Mouse (Mus musculus) midbrain, embryonic 14.5 days (tissue): ENCODE measurements around the gene H2afj. TPM values are rescaled to one million over a fixed set of nuclear protein-coding genes. Genes with fewer than 3 reads are reported as not detected.
"Not testable (repeated sequence)": the region's sequence is repeated elsewhere in the genome, so short reads cannot be mapped to it uniquely, and the experiment has no call there.

Experiments
- ATAC-seq: fragments of 200-750 bp; cut with Nextera tagmentation; 2 replicates; pipeline ENCODE4 v1.8.0; 2017; ENCODE audit warnings: moderate number of reproducible peaks, moderate library complexity; ENCODE audit not compliant: low FRiP score, low TSS enrichment
- DNase-seq: peaks from one replicate; pipeline ENCODE4 v3.0.0-alpha.2; 2015
- H3K27ac ChIP-seq: fragments of 300-500 bp; sonication (generic); replicated peaks from 2 replicates; pipeline ENCODE4 v1.5.1; 2014; ENCODE audit warnings: mild to moderate bottlenecking, low read depth, low read length, moderate library complexity
- H3K27me3 ChIP-seq: fragments of 300-500 bp; sonication (generic); 2 replicates; pipeline ENCODE4 v1.6.1; 2014; ENCODE audit warnings: low read length, control low read depth, mixed read lengths; ENCODE audit not compliant: control insufficient read depth, insufficient read depth
- H3K36me3 ChIP-seq: fragments of 300-500 bp; sonication (generic); 2 replicates; pipeline ENCODE4 v1.6.1; 2014; ENCODE audit warnings: low read length, control low read depth; ENCODE audit not compliant: control insufficient read depth, insufficient read depth
- H3K4me1 ChIP-seq: fragments of 300-500 bp; sonication (generic); 2 replicates; pipeline ENCODE4 v1.6.1; 2014; ENCODE audit warnings: mild to moderate bottlenecking, antibody characterized with exemption, low read length, control low read depth; ENCODE audit not compliant: control insufficient read depth, insufficient read depth
- H3K4me2 ChIP-seq: fragments of 300-500 bp; sonication (generic); 2 replicates; pipeline ENCODE4 v1.6.1; 2014; ENCODE audit warnings: mild to moderate bottlenecking, low read length, moderate library complexity
- H3K4me3 ChIP-seq: fragments of 300-500 bp; sonication (generic); replicated peaks from 2 replicates; pipeline ENCODE4 v1.5.1; 2014; ENCODE audit warnings: low read depth, low read length
- H3K9ac ChIP-seq: fragments of 300-500 bp; sonication (generic); replicated peaks from 2 replicates; pipeline ENCODE4 v1.6.1; 2014; ENCODE audit warnings: mild to moderate bottlenecking, low read length, moderate library complexity
- H3K9me3 ChIP-seq: fragments of 300-500 bp; sonication (generic); 2 replicates; pipeline ENCODE4 v1.6.1; 2016; ENCODE audit warnings: low read length, control low read depth, mixed read lengths; ENCODE audit not compliant: control insufficient read depth
- WGBS: fragments of 180-500 bp; shearing (Covaris S2); extraction: QIAGEN DNeasy Blood & Tissue Kit; methylation state at CpG from one replicate; pipeline ENCODE4 v1.1.7; 2014; 5-methylcytosine and 5-hydroxymethylcytosine counted together
- polyA plus RNA-seq: library from polyadenylated mRNA; unstranded; fragments of >200 nt; fragmentation: Nextera tagmentation; extraction: Ambion mirVana; gene quantifications from 2 replicates; pipeline ENCODE4 v1.2.1, GENCODE M21; 2014

The H2afj gene
- polyA plus RNA-seq, 1 experiment from 2014 or later: 101 TPM

- peaks cover 9% of the 10 kb centered on the region; the same call in 1 of the 2 replicates for H3K4me1 ChIP-seq
- ATAC-seq (no peak), DNase-seq (peak; percentile 44)
- H3K36me3 ChIP-seq: no peaks in the 10 kb centered on the region
- no peak overlapping the region for H3K27ac ChIP-seq
- peak overlapping the region; percentile 29 for H3K4me3 ChIP-seq
- H3K27me3 ChIP-seq: no peaks in the 10 kb centered on the region
- H3K4me2 ChIP-seq: peak overlapping the region; percentile 65
- no peaks in the 10 kb centered on the region for H3K9me3 ChIP-seq
- no peak overlapping the region for H3K9ac ChIP-seq
- WGBS: 32% methylated on average over 16 of the region's 16 CpGs
These were observed 14.9 kb upstream of the H2afj start for GRCm38 (mm10) chr6:136792884-136793758.

GRCm38 (mm10) chr6:136793831-136794525 is 14.1 kb upstream of the H2afj start:
- H3K4me2 ChIP-seq: peak overlapping the region; percentile 65
- H3K27ac ChIP-seq: no peak overlapping the region
- ATAC-seq: no peak
- peak overlapping the region; percentile 29 for H3K4me3 ChIP-seq
- no peaks in the 10 kb centered on the region for H3K36me3 ChIP-seq
- H3K9me3 ChIP-seq: no peaks in the 10 kb centered on the region
- no peak for DNase-seq
- peak overlapping the region; percentile 30 for H3K9ac ChIP-seq
- WGBS: 1% methylated on average over 24 of the region's 24 CpGs
- peaks cover 9% of the 10 kb centered on the region; the same call in 1 of the 2 replicates for H3K4me1 ChIP-seq
- H3K27me3 ChIP-seq: no peaks in the 10 kb centered on the region

GRCm38 (mm10) chr6:136795110-136795509 is 12.9 kb upstream of the H2afj start:
- H3K4me1 ChIP-seq: peaks cover 9% of the 10 kb centered on the region; the same call in 1 of the 2 replicates
- H3K4me3 ChIP-seq: no peak overlapping the region
- ATAC-seq: no peak
- H3K27ac ChIP-seq: no peak overlapping the region
- 66% methylated on average over 1 of the region's 1 CpGs for WGBS
- no peak overlapping the region for H3K4me2 ChIP-seq
- H3K9me3 ChIP-seq: no peaks in the 10 kb centered on the region
- H3K27me3 ChIP-seq: no peaks in the 10 kb centered on the region
- H3K9ac ChIP-seq: no peak overlapping the region
- no peak for DNase-seq
- H3K36me3 ChIP-seq: no peaks in the 10 kb centered on the region

GRCm38 (mm10) chr6:136795850-136796249 is 12.2 kb upstream of the H2afj start:
- Histone ChIP-seq H3K4me3 (no peak overlapping the region), H3K36me3 (no peaks in the 10 kb centered on the region), H3K9ac (no peak overlapping the region), H3K27ac (no peak overlapping the region), H3K27me3 (no peaks in the 10 kb centered on the region), H3K9me3 (no peaks in the 10 kb centered on the region), H3K4me2 (no peak overlapping the region), H3K4me1 (peaks cover 9% of the 10 kb centered on the region; the same call in 1 of the 2 replicates)
- DNase-seq: no peak
- WGBS: 57% methylated on average over 6 of the region's 6 CpGs
- ATAC-seq: no peak

- ATAC-seq, H3K36me3 ChIP-seq, H3K9ac ChIP-seq, H3K4me3 ChIP-seq, H3K27me3 ChIP-seq, H3K9me3 ChIP-seq, DNase-seq, H3K4me2 ChIP-seq, H3K27ac ChIP-seq: not testable (repeated sequence)
- WGBS: 87% methylated on average over 3 of the region's 3 CpGs
- peaks cover 13% of the 10 kb centered on the region for H3K4me1 ChIP-seq
These were observed 10.0 kb upstream of the H2afj start for GRCm38 (mm10) chr6:136797874-136798693.

- no peaks in the 10 kb centered on the region for H3K9me3 ChIP-seq
- ATAC-seq: no peak
- WGBS: 91% methylated on average over 8 of the region's 8 CpGs
- no peak overlapping the region for H3K4me3 ChIP-seq
- peaks cover 11% of the 10 kb centered on the region; the same call in 1 of the 2 replicates for H3K4me1 ChIP-seq
- H3K9ac ChIP-seq: no peak overlapping the region
- H3K4me2 ChIP-seq: no peak overlapping the region
- no peaks in the 10 kb centered on the region for H3K27me3 ChIP-seq
- no peaks in the 10 kb centered on the region for H3K36me3 ChIP-seq
- no peak for DNase-seq
- H3K27ac ChIP-seq: no peak overlapping the region
These were observed 7.3 kb upstream of the H2afj start for GRCm38 (mm10) chr6:136800710-136801109.

- ATAC-seq: no peak
- 88% methylated on average over 6 of the region's 6 CpGs for WGBS
- Histone ChIP-seq H3K9me3 (no peaks in the 10 kb centered on the region), H3K27me3 (no peaks in the 10 kb centered on the region), H3K4me2 (no peak overlapping the region), H3K36me3 (no peaks in the 10 kb centered on the region), H3K4me3 (no peak overlapping the region), H3K4me1 (peaks cover 11% of the 10 kb centered on the region; the same call in 1 of the 2 replicates), H3K9ac (no peak overlapping the region), H3K27ac (no peak overlapping the region)
- DNase-seq: no peak
These were observed 6.8 kb upstream of the H2afj start for GRCm38 (mm10) chr6:136801274-136801673.

- ATAC-seq (no peak), DNase-seq (no peak)
- WGBS: 24% methylated on average over 12 of the region's 12 CpGs
- H3K4me2 ChIP-seq: peak overlapping the region; percentile 80
- peak overlapping the region; percentile 60 for H3K4me3 ChIP-seq
- no peaks in the 10 kb centered on the region for H3K9me3 ChIP-seq
- no peaks in the 10 kb centered on the region for H3K27me3 ChIP-seq
- peaks cover 18% of the 10 kb centered on the region for H3K4me1 ChIP-seq
- H3K9ac ChIP-seq: peak overlapping the region; percentile 87; the same call in 1 of the 2 replicates
- H3K36me3 ChIP-seq: no peaks in the 10 kb centered on the region
- H3K27ac ChIP-seq: peak overlapping the region; percentile 99
These were observed 4.8 kb upstream of the H2afj start for GRCm38 (mm10) chr6:136803093-136803738.
